Mouse (Mus musculus): ENCODE data around the gene Il6ra. TPM values are rescaled to one million over a fixed set of nuclear protein-coding genes. Genes with fewer than 3 reads are reported as not detected.

Il6ra gene
- polyA plus RNA-seq, 1 experiment from 2014 or later, result 3.2 TPM

DNA sequence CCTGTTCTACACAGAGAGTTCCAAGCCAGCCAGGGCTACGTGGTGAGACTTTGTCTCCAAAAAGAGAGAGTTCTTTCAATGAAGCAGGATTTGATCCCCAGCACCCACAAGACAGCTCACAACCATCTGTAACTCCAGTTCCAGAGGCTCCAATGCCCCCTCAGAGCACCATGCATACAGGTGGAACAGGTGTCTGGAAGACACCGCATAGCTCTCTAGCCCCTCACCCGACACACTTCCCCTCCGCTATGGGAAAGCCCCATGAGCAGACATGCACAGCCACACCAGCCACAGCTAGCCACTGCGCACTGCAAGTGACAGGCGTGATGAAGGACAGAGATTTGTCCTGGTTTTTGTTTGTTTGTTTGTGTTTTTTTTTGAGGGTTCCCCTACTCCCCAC, 4.2 kb downstream of the Il6ra start:
- Histone ChIP-seq H3K4me3 (replicated peaks) (no peak overlapping the region), H3K36me3 (no peaks in the 10 kb centered on the region)
- no peak for ATAC-seq (ENCODE audit: insufficient read depth, low FRiP score, low read depth)

DNA sequence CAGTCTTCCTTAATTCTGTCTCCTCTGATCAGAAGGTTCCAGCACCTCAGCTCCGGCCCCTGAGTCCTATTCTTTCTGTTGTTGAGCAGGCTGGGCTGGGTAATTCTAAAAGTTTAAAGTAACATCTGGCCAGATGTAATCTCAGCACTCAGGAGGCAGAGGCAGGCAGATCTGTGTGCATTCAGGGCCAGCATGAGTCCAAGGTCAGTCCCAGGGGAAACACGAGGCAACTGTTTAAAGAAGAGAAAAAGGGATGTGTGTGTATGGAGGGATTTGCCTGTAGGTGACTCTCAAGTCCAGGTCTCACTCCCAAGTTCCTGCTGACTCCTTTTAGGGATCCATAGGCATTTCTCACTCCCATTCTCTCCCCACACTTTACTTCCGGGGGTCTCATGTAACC, 5.2 kb downstream of the Il6ra start:
- H3K36me3 ChIP-seq, result no peaks in the 10 kb centered on the region
- no peak overlapping the region for H3K4me2 ChIP-seq
- H3K9me3 ChIP-seq, result no peaks in the 10 kb centered on the region
- no peak for ATAC-seq (ENCODE audit: insufficient read depth, low FRiP score, low read depth)
- no peak overlapping the region for H3K4me3 ChIP-seq (replicated peaks)
- H3K27ac ChIP-seq, result no peak overlapping the region
- no peak overlapping the region for H3K9ac ChIP-seq
- 76% methylated on average over 3 of the region's 3 CpGs for WGBS
- H3K27me3 ChIP-seq (replicated peaks), result peaks cover 5% of the 10 kb centered on the region; the same call in 1 of the 2 replicates
- 0 out of 2 replicates have a peak, but pooled peaks cover 9% of the 10 kb centered on the region for H3K4me1 ChIP-seq

More for the DNA sequence above, 4.2 kb downstream of the Il6ra start:
- 0 out of 2 replicates have a peak, but pooled peaks cover 14% of the 10 kb centered on the region for H3K4me1 ChIP-seq
- H3K9me3 ChIP-seq, result no peaks in the 10 kb centered on the region
- H3K9ac ChIP-seq, result no peak overlapping the region
- H3K27me3 ChIP-seq (replicated peaks), result peaks cover 6% of the 10 kb centered on the region; the same call in 1 of the 2 replicates
- no peak overlapping the region for H3K4me2 ChIP-seq
- 82% methylated on average over 6 of the region's 6 CpGs for WGBS
- H3K27ac ChIP-seq, result no peak overlapping the region

DNA sequence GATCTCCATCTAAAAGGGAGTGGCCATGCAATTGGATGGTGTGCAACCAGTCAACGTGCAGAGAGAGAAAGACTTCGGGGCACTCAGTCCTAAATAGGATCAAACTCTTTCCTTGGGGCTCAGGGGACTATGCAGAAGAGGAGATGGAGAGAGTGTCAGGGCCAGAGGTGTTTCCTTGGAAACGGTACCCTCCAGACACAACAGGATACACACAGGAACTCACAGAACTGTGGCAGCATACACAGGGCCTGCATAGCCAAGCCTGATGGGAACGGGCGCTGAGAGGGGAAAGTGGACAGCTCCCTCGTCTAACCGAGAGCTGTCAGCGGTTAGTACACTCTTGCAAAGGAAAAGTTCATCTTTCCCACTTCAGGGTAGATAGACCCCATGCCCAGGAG, 13.5 kb downstream of the Il6ra start:
- Histone ChIP-seq H3K4me3 (replicated peaks) (no peak overlapping the region), H3K4me1 (peaks cover 8% of the 10 kb centered on the region), H3K27me3 (replicated peaks) (no peaks in the 10 kb centered on the region), H3K9ac (no peak overlapping the region), H3K4me2 (no peak overlapping the region), H3K27ac (no peak overlapping the region), H3K36me3 (no peaks in the 10 kb centered on the region), H3K9me3 (no peaks in the 10 kb centered on the region)
- no peak for ATAC-seq (ENCODE audit: insufficient read depth, low FRiP score, low read depth)
- 66% methylated on average over 8 of the region's 8 CpGs for WGBS

DNA sequence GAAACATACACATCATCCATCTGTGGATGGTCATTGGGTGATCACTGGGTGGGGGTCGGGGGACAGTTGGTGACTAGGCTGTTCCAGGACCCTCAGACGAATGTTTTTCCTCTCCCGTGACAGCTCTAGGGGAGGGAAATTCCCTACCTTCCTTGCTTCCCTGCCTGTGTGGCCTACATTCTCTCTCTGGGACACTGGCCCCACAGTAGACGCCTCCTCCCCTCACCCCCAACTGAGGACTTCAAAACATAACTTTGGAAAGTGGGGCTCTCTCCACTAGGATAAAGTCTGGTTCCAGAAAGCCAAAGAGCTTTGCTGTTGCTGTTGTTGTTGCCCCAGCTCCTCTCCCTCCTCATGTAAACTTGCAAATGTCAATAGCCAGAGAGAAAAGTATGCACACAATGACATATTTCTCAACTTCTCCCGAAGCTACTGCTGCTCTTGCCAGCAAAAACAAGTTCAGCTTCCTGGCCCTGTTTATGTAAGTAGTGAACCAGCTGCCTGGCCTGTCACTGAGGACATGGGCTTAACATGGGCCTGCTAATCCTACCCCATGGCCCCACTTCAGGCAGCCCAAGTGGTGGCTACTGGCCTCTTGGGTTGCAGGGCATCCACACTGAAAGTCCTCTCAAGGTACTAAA, 14.0 kb downstream of the Il6ra start:
- no peaks in the 10 kb centered on the region for H3K9me3 ChIP-seq
- no peaks in the 10 kb centered on the region for H3K27me3 ChIP-seq (replicated peaks)
- no peak overlapping the region for H3K4me3 ChIP-seq (replicated peaks)
- H3K4me1 ChIP-seq, result peaks cover 8% of the 10 kb centered on the region
- H3K27ac ChIP-seq, result no peak overlapping the region
- WGBS, result 59% methylated on average over 5 of the region's 5 CpGs
- H3K36me3 ChIP-seq, result no peaks in the 10 kb centered on the region
- no peak for ATAC-seq (ENCODE audit: insufficient read depth, low FRiP score, low read depth)
- H3K9ac ChIP-seq, result no peak overlapping the region
- H3K4me2 ChIP-seq, result no peak overlapping the region

DNA sequence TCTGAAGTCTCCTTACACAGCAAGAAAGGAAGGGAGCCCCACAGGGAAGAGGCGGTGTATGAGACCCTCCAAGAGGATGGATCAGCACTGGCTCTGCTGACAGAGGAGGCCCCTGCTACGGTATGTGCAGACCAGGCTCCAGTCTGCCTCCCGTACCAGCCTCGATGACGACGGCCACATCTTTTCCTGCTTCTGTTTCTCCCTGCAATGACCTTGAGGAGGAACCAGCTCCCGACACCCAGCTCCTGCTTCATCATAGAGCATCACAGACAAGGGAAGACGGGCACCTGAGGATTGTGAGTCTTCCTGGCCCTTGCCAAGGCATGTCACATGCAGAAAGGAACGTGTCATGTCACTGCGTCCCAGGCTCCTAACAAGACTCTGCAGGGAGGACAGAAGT, 15.0 kb downstream of the Il6ra start:
- Histone ChIP-seq H3K9me3 (no peaks in the 10 kb centered on the region), H3K27me3 (replicated peaks) (no peaks in the 10 kb centered on the region), H3K27ac (no peak overlapping the region), H3K4me3 (replicated peaks) (no peak overlapping the region), H3K9ac (no peak overlapping the region), H3K4me1 (peaks cover 8% of the 10 kb centered on the region), H3K36me3 (no peaks in the 10 kb centered on the region), H3K4me2 (no peak overlapping the region)
- 75% methylated on average over 10 of the region's 10 CpGs for WGBS
- ATAC-seq (ENCODE audit: insufficient read depth, low FRiP score, low read depth), result no peak

DNA sequence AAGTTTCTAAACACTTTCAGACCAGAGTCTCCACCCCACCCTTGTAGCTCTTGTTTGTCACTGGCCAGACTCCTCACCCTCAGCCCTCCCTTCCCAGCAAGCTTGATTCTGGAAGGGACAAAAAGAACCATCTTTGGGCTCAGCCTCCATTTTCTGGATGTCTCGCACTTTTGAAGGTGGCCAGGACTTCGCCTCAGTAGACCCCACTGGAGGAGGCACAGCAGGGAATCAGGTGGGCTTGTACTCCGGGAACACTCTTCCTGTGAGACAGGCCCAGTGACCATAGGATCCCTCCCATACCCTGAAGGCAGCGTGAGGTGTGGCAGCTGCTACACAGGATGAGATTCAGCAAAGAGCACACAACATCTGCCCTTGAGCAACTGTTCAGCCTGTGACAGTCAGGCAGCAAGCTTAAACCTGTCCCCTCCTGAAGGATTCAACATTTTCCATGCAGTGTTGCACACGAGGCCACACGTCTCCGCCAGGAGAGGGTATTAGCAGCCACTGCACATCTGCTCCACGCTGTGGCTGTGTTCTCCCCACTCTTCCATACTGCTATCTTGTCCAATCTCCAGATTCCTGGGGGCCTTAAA, 15.7 kb downstream of the Il6ra start:
- H3K4me2 ChIP-seq, result no peak overlapping the region
- H3K4me3 ChIP-seq (replicated peaks), result no peak overlapping the region
- H3K27me3 ChIP-seq (replicated peaks), result no peaks in the 10 kb centered on the region
- no peak overlapping the region; the same call in 1 of the 2 replicates for H3K27ac ChIP-seq
- H3K36me3 ChIP-seq, result no peaks in the 10 kb centered on the region
- no peak overlapping the region for H3K9ac ChIP-seq
- no peak for ATAC-seq (ENCODE audit: insufficient read depth, low FRiP score, low read depth)
- no peaks in the 10 kb centered on the region for H3K9me3 ChIP-seq
- peaks cover 8% of the 10 kb centered on the region for H3K4me1 ChIP-seq
- 64% methylated on average over 8 of the region's 8 CpGs for WGBS

DNA sequence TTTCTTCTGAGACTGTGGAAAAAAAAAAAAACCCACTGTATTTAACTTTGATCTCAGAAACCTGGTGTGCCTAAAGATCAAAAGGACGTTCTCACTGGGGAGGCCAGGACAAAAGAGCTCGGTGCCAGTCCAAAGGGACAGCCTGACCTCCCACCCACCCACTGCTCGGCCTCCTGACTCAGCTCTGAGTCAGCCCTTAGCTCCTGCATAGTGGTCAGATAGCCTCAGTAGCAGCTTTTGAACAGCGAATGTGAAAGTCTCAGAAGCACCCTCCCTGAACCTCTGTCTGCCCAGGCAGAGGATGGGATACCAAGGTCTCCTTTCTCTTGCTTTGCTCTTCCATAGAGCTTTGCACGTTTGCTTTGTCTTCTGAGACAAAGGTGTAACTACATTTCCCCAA, 16.4 kb downstream of the Il6ra start:
- Histone ChIP-seq H3K36me3 (no peaks in the 10 kb centered on the region), H3K4me1 (peaks cover 8% of the 10 kb centered on the region), H3K9me3 (no peaks in the 10 kb centered on the region), H3K4me2 (no peak overlapping the region), H3K27me3 (replicated peaks) (no peaks in the 10 kb centered on the region), H3K27ac (peak overlapping the region; percentile 42), H3K9ac (no peak overlapping the region), H3K4me3 (replicated peaks) (no peak overlapping the region)
- WGBS, result 37% methylated on average over 5 of the region's 5 CpGs
- no peak for ATAC-seq (ENCODE audit: insufficient read depth, low FRiP score, low read depth)

DNA sequence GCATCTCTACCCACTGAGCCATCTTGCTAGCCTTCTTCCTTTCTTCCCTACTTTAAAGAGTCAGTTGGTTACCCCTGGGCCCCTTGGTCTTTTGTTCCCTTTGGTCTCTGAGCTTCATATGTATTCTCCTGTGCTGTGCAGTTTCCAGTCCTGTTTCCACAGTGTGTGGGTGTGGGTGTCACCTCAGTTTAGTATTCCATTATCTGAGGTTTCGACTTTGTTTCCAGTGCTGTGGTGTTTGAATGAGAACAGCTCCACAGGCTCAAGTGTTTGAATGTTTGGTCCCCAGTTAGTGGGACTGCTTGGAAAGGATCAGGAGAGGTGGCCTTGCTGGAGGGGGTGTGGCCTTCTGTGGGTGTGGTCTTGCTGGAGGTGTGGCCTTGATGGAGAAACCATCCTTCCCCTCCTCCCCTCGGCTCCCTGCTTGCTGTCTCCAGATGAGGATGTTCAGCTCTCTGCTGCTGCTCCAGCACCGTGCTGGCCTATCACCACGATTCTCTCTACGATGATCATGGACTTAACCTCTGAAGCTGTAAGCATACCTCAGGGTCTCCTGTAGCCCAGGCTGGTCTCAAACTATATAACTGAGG, 20.4 kb downstream of the Il6ra start:
- Histone ChIP-seq H3K4me2 (no peak overlapping the region), H3K9ac (no peak overlapping the region), H3K9me3 (no peaks in the 10 kb centered on the region), H3K27me3 (replicated peaks) (no peaks in the 10 kb centered on the region), H3K4me3 (replicated peaks) (no peak overlapping the region), H3K27ac (no peak overlapping the region), H3K36me3 (no peaks in the 10 kb centered on the region), H3K4me1 (no peaks in the 10 kb centered on the region)
- WGBS, result 87% methylated on average over 5 of the region's 5 CpGs
- ATAC-seq (ENCODE audit: insufficient read depth, low FRiP score, low read depth), result no peak

DNA sequence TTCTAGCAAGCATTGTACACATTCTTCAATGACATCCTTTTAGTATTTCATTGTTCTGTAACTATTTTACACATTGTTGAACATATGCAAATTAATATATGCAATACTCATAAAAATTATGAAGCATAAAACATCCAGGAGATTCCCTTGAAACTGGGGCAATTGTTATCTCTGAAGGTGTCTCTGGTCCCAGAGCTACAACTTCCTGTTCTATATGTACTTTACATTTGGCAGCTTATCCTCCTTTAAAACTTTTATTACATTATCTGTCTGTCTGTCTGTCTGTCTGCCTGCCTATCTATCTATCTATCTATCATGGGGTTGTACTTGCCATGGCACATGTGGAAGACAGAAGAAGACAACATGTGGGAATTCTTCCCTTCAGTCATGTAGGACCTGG, 21.3 kb downstream of the Il6ra start:
- H3K9ac ChIP-seq, result no peak overlapping the region
- H3K36me3 ChIP-seq, result no peaks in the 10 kb centered on the region
- H3K27ac ChIP-seq, result no peak overlapping the region
- H3K9me3 ChIP-seq, result no peaks in the 10 kb centered on the region
- no peak for ATAC-seq (ENCODE audit: insufficient read depth, low FRiP score, low read depth)
- no peak overlapping the region for H3K4me2 ChIP-seq
- no peaks in the 10 kb centered on the region for H3K27me3 ChIP-seq (replicated peaks)
- H3K4me3 ChIP-seq (replicated peaks), result no peak overlapping the region
- H3K4me1 ChIP-seq, result 0 out of 2 replicates have a peak, but pooled peaks cover 5% of the 10 kb centered on the region

DNA sequence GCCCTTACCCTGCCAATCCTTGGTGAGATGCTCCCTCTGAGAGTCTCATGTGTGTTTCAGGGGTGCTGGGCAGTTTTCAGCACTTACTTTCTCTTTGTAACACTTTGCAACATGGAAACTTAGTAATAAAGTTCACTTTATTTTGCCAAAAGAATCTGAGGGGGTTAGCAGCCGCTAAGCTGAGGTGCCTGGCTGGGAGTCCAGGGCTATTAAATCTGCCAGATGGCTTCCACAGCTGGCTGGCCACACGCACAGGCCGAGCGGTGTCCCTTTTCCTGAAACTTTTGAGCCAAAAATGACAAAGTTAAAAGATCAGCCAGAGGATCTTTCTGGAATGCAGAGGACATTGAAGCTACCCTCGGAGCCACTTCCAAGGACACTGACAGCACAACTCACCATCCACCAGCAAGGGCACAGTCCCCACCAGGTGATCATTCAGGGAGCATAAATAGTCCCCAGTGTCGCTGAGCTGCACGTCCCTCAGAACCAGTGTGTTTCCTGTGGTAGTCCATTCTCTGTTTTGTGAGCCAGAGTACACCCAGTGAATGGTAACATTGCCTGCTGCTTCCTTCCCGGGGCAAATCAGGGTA, 23.1 kb downstream of the Il6ra start:
- no peak for ATAC-seq (ENCODE audit: insufficient read depth, low FRiP score, low read depth)
- Histone ChIP-seq H3K36me3 (no peaks in the 10 kb centered on the region), H3K4me2 (no peak overlapping the region), H3K27me3 (replicated peaks) (no peaks in the 10 kb centered on the region), H3K4me3 (replicated peaks) (no peak overlapping the region), H3K9me3 (no peaks in the 10 kb centered on the region), H3K27ac (no peak overlapping the region), H3K4me1 (0 out of 2 replicates have a peak, but pooled peaks cover 5% of the 10 kb centered on the region), H3K9ac (no peak overlapping the region)
- WGBS, result 64% methylated on average over 8 of the region's 8 CpGs

DNA sequence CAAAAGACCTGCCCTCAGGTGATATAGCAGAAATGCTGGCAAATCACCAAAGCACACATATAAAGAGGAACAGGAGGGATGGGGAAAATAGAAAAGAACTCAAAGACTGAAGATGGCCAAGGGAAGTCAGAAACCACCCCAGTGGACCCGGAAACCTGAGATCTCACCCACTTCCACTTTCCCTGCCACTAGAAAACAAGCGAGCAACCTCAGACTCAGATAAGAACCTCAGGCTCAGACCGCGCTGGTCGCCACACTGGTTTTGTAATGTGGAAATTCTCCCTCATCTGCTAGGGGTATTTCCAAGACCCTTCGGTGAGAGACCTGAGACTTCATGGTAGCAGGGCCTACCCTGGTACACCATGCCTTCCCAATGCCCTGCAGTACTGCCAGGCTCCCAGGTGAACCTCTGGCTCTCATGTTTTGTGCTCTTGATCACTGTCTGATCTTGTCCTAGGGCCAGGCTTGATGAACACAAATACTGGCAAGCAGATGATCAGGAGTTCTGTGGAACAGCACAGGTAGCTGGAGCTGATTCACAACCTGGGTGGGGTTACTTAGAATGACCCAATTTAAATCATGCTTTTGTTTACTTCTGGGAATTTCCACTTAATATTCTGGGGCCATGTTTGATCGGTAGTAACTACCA, 25.3 kb downstream of the Il6ra start:
- H3K4me3 ChIP-seq (replicated peaks), result no peak overlapping the region
- no peaks in the 10 kb centered on the region for H3K27me3 ChIP-seq (replicated peaks)
- H3K4me1 ChIP-seq, result 0 out of 2 replicates have a peak, but pooled peaks cover 5% of the 10 kb centered on the region
- 86% methylated on average over 7 of the region's 7 CpGs for WGBS
- no peaks in the 10 kb centered on the region for H3K36me3 ChIP-seq
- H3K9ac ChIP-seq, result no peak overlapping the region
- no peak for ATAC-seq (ENCODE audit: insufficient read depth, low FRiP score, low read depth)
- H3K9me3 ChIP-seq, result no peaks in the 10 kb centered on the region
- H3K4me2 ChIP-seq, result no peak overlapping the region
- H3K27ac ChIP-seq, result no peak overlapping the region

DNA sequence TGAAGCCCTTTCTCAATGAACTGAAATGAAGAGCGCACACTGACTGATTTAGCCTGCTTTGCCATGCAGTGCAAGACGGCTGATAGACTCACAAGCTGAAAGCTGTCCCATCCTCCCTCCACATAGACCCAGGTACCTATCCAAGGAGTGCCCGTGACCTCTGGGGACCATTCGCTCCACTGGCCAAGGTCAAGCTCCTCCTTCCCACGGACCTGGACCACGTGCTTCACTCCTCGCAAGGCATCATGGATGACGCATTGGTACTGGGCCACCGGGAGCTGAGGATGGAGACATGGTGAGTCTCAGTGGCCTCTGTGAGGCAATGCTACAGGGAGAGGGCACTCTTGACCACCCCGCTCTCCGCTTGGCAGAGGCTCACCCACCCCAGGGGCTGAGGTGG, 27.2 kb downstream of the Il6ra start:
- no peak overlapping the region for H3K4me3 ChIP-seq (replicated peaks)
- WGBS, result 91% methylated on average over 11 of the region's 11 CpGs
- no peak for ATAC-seq (ENCODE audit: insufficient read depth, low FRiP score, low read depth)

More for the DNA sequence above, 27.2 kb downstream of the Il6ra start:
- H3K9me3 ChIP-seq, result no peaks in the 10 kb centered on the region
- H3K36me3 ChIP-seq, result no peaks in the 10 kb centered on the region
- H3K4me2 ChIP-seq, result no peak overlapping the region
- H3K9ac ChIP-seq, result no peak overlapping the region
- H3K27me3 ChIP-seq (replicated peaks), result no peaks in the 10 kb centered on the region
- 0 out of 2 replicates have a peak, but pooled peaks cover 5% of the 10 kb centered on the region for H3K4me1 ChIP-seq
- no peak overlapping the region for H3K27ac ChIP-seq
